ENCODE assay signal across 11 mouse cellular contexts in genomic region chr16:64872296-64872695, GRCm38 (mm10). TPM values are rescaled to one million over a fixed set of nuclear protein-coding genes. Genes with fewer than 3 reads are reported as not detected.
DNase-seq lines count a peak whose midpoint lies in the region; ATAC-seq lines count a peak whose summit lies in the region.
"Had no signal": no experiment of that assay in that cellular context is flagged by ENCODE, and none has a peak within 500 bp of the region (broad histone marks: within the 10 kb centered on the region; RNA-seq: fewer than 3 reads in every experiment).

No protein-coding gene starts in this region.

- H3K9me3 ChIP-seq in megakaryocyte, embryonic 14.5 days = no peaks in the 10 kb centered on the region
- H3K9me3 ChIP-seq: limb, embryonic 12.5 days; midbrain, embryonic 12.5 days had no signal

- peak; percentile 48 for DNase-seq in adrenal gland, postnatal 14 days
- no peak for DNase-seq in adrenal gland, postnatal 4 days (ENCODE audit: low spot score in 2 of 2)
- no peak for DNase-seq in frontal cortex, postnatal 25 days (ENCODE audit: low spot score in 2 of 2)
- DNase-seq in layer of hippocampus, adult 8-10 months (ENCODE audit: low spot score in 2 of 2) = no peak
- DNase-seq: kidney, postnatal 36 days had no signal

- H3K4me3 ChIP-seq in megakaryocyte, embryonic 14.5 days (replicated peaks) = peak overlapping the region; percentile 85

- peaks cover 22% of the 10 kb centered on the region for H3K4me1 ChIP-seq in megakaryocyte, embryonic 14.5 days
- H3K4me1 ChIP-seq: limb, embryonic 12.5 days had no signal

- ATAC-seq in megakaryocyte, adult 5-6 weeks (ENCODE audit: poor library complexity, severe bottlenecking) = no peak
- ATAC-seq in common myeloid progenitor, adult 5-6 weeks (replicated peaks; ENCODE audit: low read depth, poor library complexity, severe bottlenecking) = 0 out of 2 replicates have a peak, but pooled peaks have one; percentile 26
- peak; percentile 27 for ATAC-seq in megakaryocyte progenitor cell, adult 5-6 weeks (replicated peaks; ENCODE audit: poor library complexity)

- no peaks in the 10 kb centered on the region for H3K27me3 ChIP-seq in megakaryocyte, embryonic 14.5 days (replicated peaks)
- H3K27me3 ChIP-seq: limb, embryonic 12.5 days; midbrain, embryonic 12.5 days had no signal

- H3K36me3 ChIP-seq in megakaryocyte, embryonic 14.5 days (replicated peaks; ENCODE audit: low read length) = no peaks in the 10 kb centered on the region
- H3K36me3 ChIP-seq: limb, embryonic 12.5 days; midbrain, embryonic 12.5 days had no signal

RNA-seq across cellular contexts. Expression of gene Cggbp1, which starts 20.5 kb away (rescaled TPM):
- 126 and 131 TPM in 2 replicates for total RNA-seq in adrenal gland, postnatal 14 days (2021)
- 100 to 1,000 TPM; 132 TPM for total RNA-seq in adrenal gland, postnatal 4 days (2021)
- polyA plus RNA-seq in megakaryocyte, embryonic 14.5 days (2012; ENCODE audit: insufficient read depth, low replicate concordance) = 11.7 and 17.5 TPM in 2 replicates
- 111 and 133 TPM in 2 replicates for total RNA-seq in megakaryocyte, adult 5-6 weeks (2015)
- total RNA-seq in megakaryocyte, adult 5-6 weeks (2017) = 103 and 104 TPM in 2 replicates
- 91.0 and 107 TPM in 2 replicates for total RNA-seq in common myeloid progenitor, adult 5-6 weeks (2017)
- 119 and 134 TPM in 2 replicates for total RNA-seq in megakaryocyte progenitor cell, adult 5-6 weeks (2015)
- 81.9 and 107 TPM in 2 replicates for total RNA-seq in megakaryocyte progenitor cell, adult 5-6 weeks (2017)
- 10 to 100 TPM; 54.9 to 72.2 (median 59.0) TPM for total RNA-seq in layer of hippocampus, adult 8-10 months (2022)

RNA-seq across cellular contexts. Expression of gene Zfp654, which starts 20.8 kb away (rescaled TPM):
- 19.3 and 20.3 TPM in 2 replicates for total RNA-seq in adrenal gland, postnatal 14 days (2021)
- 10 to 100 TPM; 21.4 to 21.5 TPM for total RNA-seq in adrenal gland, postnatal 4 days (2021)
- polyA plus RNA-seq in megakaryocyte, embryonic 14.5 days (2012; ENCODE audit: insufficient read depth, low replicate concordance) = 0.13 and 0.51 TPM in 2 replicates
- 19.2 and 21.1 TPM in 2 replicates for total RNA-seq in megakaryocyte, adult 5-6 weeks (2015)
- 10.8 and 14.1 TPM in 2 replicates for total RNA-seq in megakaryocyte, adult 5-6 weeks (2017)
- total RNA-seq in common myeloid progenitor, adult 5-6 weeks (2017) = 26.7 and 28.8 TPM in 2 replicates
- total RNA-seq in megakaryocyte progenitor cell, adult 5-6 weeks (2015) = 28.5 and 29.3 TPM in 2 replicates
- total RNA-seq in megakaryocyte progenitor cell, adult 5-6 weeks (2017) = 12.6 and 19.9 TPM in 2 replicates
- 10 to 100 TPM; 15.6 to 18.9 (median 17.0) TPM for total RNA-seq in layer of hippocampus, adult 8-10 months (2022)
